Mouse (Mus musculus): ENCODE results near the gene Ndufs2.
A peak's percentile ranks its signal among the peaks of the same experiment; 100 is the strongest.

Ndufs2 gene

GRCm38 (mm10) chr1:171199532-171199931 is 51.7 kb downstream of the Ndufs2 start:
- no peak for DNase-seq (ENCODE audit: low read depth in 1 of 2, low spot score in 2 of 2)

GRCm38 (mm10) chr1:171195887-171196397 is 55.2 kb downstream of the Ndufs2 start, which contains the start of gene Pcp4l1:
Gene Pcp4l1 (minus strand): TSS chr1:171196268.
- peak in 1 of 2 experiments; percentile 4 for DNase-seq (ENCODE audit: low read depth in 1 of 2, low spot score in 2 of 2)

- no peak for DNase-seq (ENCODE audit: low read depth in 1 of 2, low spot score in 2 of 2)
Measured at GRCm38 (mm10) chr1:171195046-171195822, 56.0 kb downstream of the Ndufs2 start.

GRCm38 (mm10) chr1:171193911-171194830 is 57.0 kb downstream of the Ndufs2 start:
- no peak for DNase-seq (ENCODE audit: low read depth in 1 of 2, low spot score in 2 of 2)

GRCm38 (mm10) chr1:171193093-171193840 is 57.9 kb downstream of the Ndufs2 start:
- no peak for DNase-seq (ENCODE audit: low read depth in 1 of 2, low spot score in 2 of 2)

- DNase-seq (ENCODE audit: low read depth in 1 of 2, low spot score in 2 of 2), result no peak
Measured at GRCm38 (mm10) chr1:171192283-171192682, 58.9 kb downstream of the Ndufs2 start.

GRCm38 (mm10) chr1:171190832-171191231 is 60.4 kb downstream of the Ndufs2 start:
- DNase-seq (ENCODE audit: low read depth in 1 of 2, low spot score in 2 of 2), result no peak

- DNase-seq (ENCODE audit: low read depth in 1 of 2, low spot score in 2 of 2), result no peak
Measured at GRCm38 (mm10) chr1:171189476-171190114, 61.6 kb downstream of the Ndufs2 start.

GRCm38 (mm10) chr1:171189046-171189445 is 62.1 kb downstream of the Ndufs2 start:
- no peak for DNase-seq (ENCODE audit: low read depth in 1 of 2, low spot score in 2 of 2)

GRCm38 (mm10) chr1:171187851-171188700 is 63.1 kb downstream of the Ndufs2 start:
- DNase-seq (ENCODE audit: low read depth in 1 of 2, low spot score in 2 of 2), result no peak

GRCm38 (mm10) chr1:171185655-171186054 is 65.5 kb downstream of the Ndufs2 start:
- DNase-seq (ENCODE audit: low read depth in 1 of 2, low spot score in 2 of 2), result no peak
